Mouse (Mus musculus): ENCODE results near the gene Tnc. TPM values are rescaled to one million over a fixed set of nuclear protein-coding genes. Genes with fewer than 3 reads are reported as not detected.

Gene Tnc
- polyA plus RNA-seq, 1 experiment from 2014 or later = 16.3 TPM

DNA sequence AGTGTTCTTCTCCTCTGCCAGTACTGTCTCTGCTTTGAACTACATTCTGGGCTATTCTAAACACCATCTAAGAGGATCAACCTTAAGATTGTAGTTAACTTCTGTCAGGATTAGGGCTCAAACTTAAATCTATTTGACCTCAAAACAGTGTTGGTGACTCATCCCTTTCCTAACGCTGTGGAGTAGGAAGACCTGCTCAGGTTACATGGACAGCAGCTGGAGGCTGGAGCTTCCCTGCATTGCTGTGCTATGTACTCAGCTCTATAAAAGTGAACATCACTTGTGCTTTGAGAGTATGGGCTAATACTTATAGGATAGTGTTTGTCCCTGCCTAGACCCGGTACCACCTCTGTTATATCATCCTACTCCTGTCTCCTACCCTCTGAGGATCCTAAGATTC lies 117.3 kb downstream of the Tnc start:
- 42% methylated on average over 2 of the region's 2 CpGs for WGBS
- no peaks in the 10 kb centered on the region for H3K36me3 ChIP-seq
- H3K9ac ChIP-seq = no peak overlapping the region
- H3K9me3 ChIP-seq (replicated peaks) = no peaks in the 10 kb centered on the region
- H3K27ac ChIP-seq = no peak overlapping the region
- H3K4me3 ChIP-seq = no peak overlapping the region
- no peak for ATAC-seq (replicated peaks; ENCODE audit: insufficient number of reproducible peaks, insufficient read depth, low FRiP score, low read depth)
- H3K4me2 ChIP-seq = no peak overlapping the region
- no peaks in the 10 kb centered on the region for H3K27me3 ChIP-seq
- no peaks in the 10 kb centered on the region for H3K4me1 ChIP-seq (replicated peaks)

DNA sequence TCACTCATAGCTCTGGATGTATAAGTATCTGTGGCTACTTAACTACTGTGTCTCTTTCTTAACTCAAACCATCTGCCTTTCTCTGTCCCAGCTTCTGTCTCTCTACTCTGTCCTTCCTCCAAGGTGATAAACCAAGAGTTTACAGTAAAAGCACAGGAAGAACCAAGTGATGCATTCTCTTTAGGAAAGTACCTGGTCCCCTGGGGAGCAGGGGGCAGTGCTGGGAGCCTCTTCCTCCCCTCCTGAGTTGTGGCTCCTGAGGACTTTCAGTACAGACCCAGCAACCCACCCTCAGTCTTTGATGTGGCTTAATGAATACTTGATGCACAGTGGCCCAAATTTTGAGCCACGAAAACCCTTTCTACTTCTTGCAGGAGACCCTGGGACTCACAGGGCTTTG lies 118.6 kb downstream of the Tnc start:
- Histone ChIP-seq H3K9ac (no peak overlapping the region), H3K4me2 (no peak overlapping the region), H3K27ac (no peak overlapping the region), H3K9me3 (replicated peaks) (no peaks in the 10 kb centered on the region), H3K4me3 (no peak overlapping the region), H3K27me3 (no peaks in the 10 kb centered on the region), H3K4me1 (replicated peaks) (no peaks in the 10 kb centered on the region), H3K36me3 (no peaks in the 10 kb centered on the region)
- WGBS = 60% methylated on average over 1 of the region's 1 CpGs
- no peak for ATAC-seq (replicated peaks; ENCODE audit: insufficient number of reproducible peaks, insufficient read depth, low FRiP score, low read depth)

DNA sequence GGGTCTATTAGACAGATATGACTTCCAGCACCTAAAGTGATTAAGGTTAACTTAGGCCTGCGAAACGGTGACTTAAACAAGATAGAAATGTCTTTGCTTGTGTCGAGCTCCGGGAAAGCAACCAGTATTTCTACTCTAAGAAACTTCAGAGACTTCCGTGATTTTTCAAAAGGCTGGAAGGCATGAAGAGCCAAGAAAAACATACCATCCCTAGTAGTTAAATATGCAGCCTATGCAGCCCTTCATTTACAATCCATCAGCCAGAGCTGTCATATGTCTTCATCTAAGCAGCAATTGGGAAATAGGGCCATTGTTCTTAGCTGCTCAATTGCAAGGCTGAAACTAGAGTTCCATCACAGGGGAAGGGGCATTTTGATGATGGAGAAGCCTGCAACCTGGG lies 129.6 kb downstream of the Tnc start:
- WGBS = 50% methylated on average over 5 of the region's 5 CpGs
- Histone ChIP-seq H3K4me3 (no peak overlapping the region), H3K36me3 (no peaks in the 10 kb centered on the region), H3K4me1 (replicated peaks) (0 out of 2 replicates have a peak, but pooled peaks cover 4% of the 10 kb centered on the region), H3K9ac (no peak overlapping the region), H3K9me3 (replicated peaks) (no peaks in the 10 kb centered on the region), H3K4me2 (no peak overlapping the region), H3K27me3 (no peaks in the 10 kb centered on the region), H3K27ac (no peak overlapping the region)
- no peak for ATAC-seq (replicated peaks; ENCODE audit: insufficient number of reproducible peaks, insufficient read depth, low FRiP score, low read depth)

DNA sequence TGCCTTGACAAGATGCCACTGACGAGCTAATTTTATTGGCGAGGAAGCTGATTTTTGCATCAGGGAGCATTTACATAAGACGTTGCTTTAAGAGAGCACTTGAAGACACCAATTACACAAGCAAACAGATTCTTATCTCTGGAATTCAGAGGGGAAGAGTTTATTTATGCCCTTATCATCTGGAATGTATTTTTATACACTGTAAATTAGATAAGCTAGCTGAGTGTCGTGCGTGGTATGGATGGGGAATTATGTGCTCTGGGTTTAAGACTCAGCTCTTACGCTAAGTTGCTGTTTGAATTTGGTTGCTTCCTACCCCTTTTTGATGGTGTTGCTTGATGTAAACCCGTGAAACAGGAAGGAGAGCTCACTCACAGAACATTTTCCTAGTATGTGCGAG lies 130.1 kb downstream of the Tnc start:
- Histone ChIP-seq H3K9me3 (replicated peaks) (no peaks in the 10 kb centered on the region), H3K4me1 (replicated peaks) (0 out of 2 replicates have a peak, but pooled peaks cover 4% of the 10 kb centered on the region), H3K9ac (no peak overlapping the region), H3K27me3 (no peaks in the 10 kb centered on the region), H3K27ac (no peak overlapping the region), H3K4me2 (no peak overlapping the region), H3K4me3 (no peak overlapping the region), H3K36me3 (no peaks in the 10 kb centered on the region)
- no peak for ATAC-seq (replicated peaks; ENCODE audit: insufficient number of reproducible peaks, insufficient read depth, low FRiP score, low read depth)
- WGBS = 43% methylated on average over 8 of the region's 8 CpGs

DNA sequence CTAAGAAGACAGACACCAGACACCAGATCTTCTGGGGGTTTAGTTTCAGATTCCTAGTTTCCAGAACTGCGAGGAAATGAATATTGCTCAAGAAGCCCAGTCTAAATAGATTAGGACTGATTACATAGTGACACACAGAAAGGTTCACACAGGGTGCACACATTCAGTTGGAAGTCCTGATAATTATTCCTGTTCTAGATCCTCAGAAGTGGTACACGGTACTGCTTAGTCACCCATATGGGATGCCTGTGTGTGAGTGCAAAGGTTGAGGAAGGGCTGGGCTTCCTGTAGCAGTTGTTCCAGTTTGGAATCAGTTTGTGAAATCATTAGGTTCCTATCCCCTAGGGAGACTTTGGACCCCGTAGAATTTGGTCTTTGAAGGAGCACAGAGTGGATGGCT lies 130.5 kb downstream of the Tnc start:
- no peak for ATAC-seq (replicated peaks; ENCODE audit: insufficient number of reproducible peaks, insufficient read depth, low FRiP score, low read depth)
- H3K9me3 ChIP-seq (replicated peaks) = no peaks in the 10 kb centered on the region
- no peaks in the 10 kb centered on the region for H3K36me3 ChIP-seq
- no peaks in the 10 kb centered on the region for H3K27me3 ChIP-seq
- WGBS = 59% methylated on average over 3 of the region's 3 CpGs
- H3K27ac ChIP-seq = no peak overlapping the region
- no peak overlapping the region for H3K9ac ChIP-seq
- H3K4me2 ChIP-seq = no peak overlapping the region
- H3K4me3 ChIP-seq = no peak overlapping the region
- H3K4me1 ChIP-seq (replicated peaks) = 0 out of 2 replicates have a peak, but pooled peaks cover 4% of the 10 kb centered on the region

Other genes with a start within 250 kb of the Tnc start
- gene Tnfsf8, start 185.7 kb downstream of the Tnc start, polyA plus RNA-seq (2015; fragmentation: Nextera tagmentation; extraction: Ambion mirVana) = 0.06 and 0.20 TPM in 2 replicates